Mouse (Mus musculus) granulocyte monocyte progenitor cell, adult 5-6 weeks (primary cell): ENCODE data around the gene Bpnt1. TPM values are rescaled to one million over a fixed set of nuclear protein-coding genes. Genes with fewer than 3 reads are reported as not detected.

Source experiments
- ATAC-seq: replicated peaks from 2 replicates; pipeline ENCODE4 v1.8.0; 2016; ENCODE audit warnings: mild to moderate bottlenecking, moderate TSS enrichment, inconsistent platforms; ENCODE audit not compliant: poor library complexity, severe bottlenecking
- total RNA-seq, 2 experiments: library from RNA; stranded (forward) in 1 of 2; stranded (reverse) in 1 of 2; fragments of 200-712, 200-1000 nt in 1 of 2; fragments of >200 nt in 1 of 2; fragmentation: Nextera tagmentation in 1 of 2; gene quantifications; 2 replicates each; pipeline ENCODE4 v1.2.3; 2014 to 2017

The Bpnt1 gene
- total RNA-seq, 2 experiments from 2014 or later: 14.1 to 18.6 TPM

DNA sequence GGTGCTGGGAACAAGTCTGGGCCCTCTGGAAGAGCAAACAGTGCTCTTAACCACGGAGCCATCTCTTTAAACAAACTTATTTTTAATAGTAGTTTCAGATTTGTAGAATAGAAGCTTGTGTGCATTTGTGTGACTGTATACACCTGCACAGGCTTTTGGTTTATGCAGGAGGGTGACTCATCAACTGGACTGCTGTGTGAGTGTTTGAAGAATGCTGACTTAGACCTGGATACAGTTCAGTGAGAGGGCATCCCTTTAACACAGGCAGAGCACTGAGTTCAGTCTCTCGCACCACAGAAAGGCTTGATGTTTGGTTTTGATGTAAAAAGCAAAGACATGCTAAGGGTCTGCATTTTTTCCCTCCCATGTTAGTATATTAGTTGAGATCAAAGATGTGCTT, 45.5 kb downstream of the Bpnt1 start:
- ATAC-seq: no peak

GRCm38 (mm10) chr1:185401615-185402014, 69.7 kb downstream of the Bpnt1 start:
- no peak for ATAC-seq

GRCm38 (mm10) chr1:185404021-185404420, 72.1 kb downstream of the Bpnt1 start:
- ATAC-seq: peak; percentile 70

DNA sequence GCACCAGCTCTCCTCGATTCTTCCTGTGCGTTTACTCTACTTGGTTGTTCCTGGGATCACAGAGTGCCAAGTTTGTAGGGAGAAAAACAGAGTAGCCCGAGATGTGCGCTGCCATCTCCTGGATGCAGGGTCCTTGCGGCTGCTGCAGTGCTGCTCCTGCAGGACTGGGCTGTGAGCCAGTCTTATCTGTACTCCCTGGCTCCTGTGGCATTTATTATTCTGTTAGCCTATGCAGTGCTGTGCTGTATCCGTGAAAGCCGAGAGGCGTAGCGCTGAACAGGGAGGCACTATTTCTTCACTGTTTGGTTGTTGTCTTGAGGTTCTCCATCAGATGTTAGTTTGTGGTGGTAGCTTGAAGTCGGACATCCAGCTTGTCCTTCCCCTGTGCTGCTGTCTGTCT, 74.0 kb downstream of the Bpnt1 start:
- no peak for ATAC-seq

Other genes with a start within 250 kb of the Bpnt1 start
- 51.7 and 54.4 TPM in 2 replicates for gene Rab3gap2, start 128.0 kb upstream of the Bpnt1 start, total RNA-seq (2014; fragmentation: Nextera tagmentation)
- gene Rab3gap2, start 128.0 kb upstream of the Bpnt1 start, total RNA-seq (2017): 58.0 and 59.6 TPM in 2 replicates
- 38.3 and 44.6 TPM in 2 replicates for gene Iars2, start 2.8 kb upstream of the Bpnt1 start, total RNA-seq (2014; fragmentation: Nextera tagmentation)
- 38.3 and 48.4 TPM in 2 replicates for gene Iars2, start 2.8 kb upstream of the Bpnt1 start, total RNA-seq (2017)
- gene Eprs, start 30.9 kb downstream of the Bpnt1 start, total RNA-seq (2014; fragmentation: Nextera tagmentation): 87.1 and 119 TPM in 2 replicates
- 248 and 270 TPM in 2 replicates for gene Eprs, start 30.9 kb downstream of the Bpnt1 start, total RNA-seq (2017)
- not detected in 2 replicates for gene Slc30a10, start 122.7 kb downstream of the Bpnt1 start, total RNA-seq (2014; fragmentation: Nextera tagmentation)
- not detected in 2 replicates for gene Slc30a10, start 122.7 kb downstream of the Bpnt1 start, total RNA-seq (2017)